Mouse (Mus musculus): ENCODE data around the gene Rbks.

The Rbks gene

GRCm38 (mm10) chr5:31628555-31628954 lies 68.9 kb downstream of the Rbks start:
- intact Hi-C loops (cut with DNase I): no loop called here

- intact Hi-C loops (cut with DNase I): no loop called here
Observed at GRCm38 (mm10) chr5:31627562-31628526, 69.6 kb downstream of the Rbks start.

GRCm38 (mm10) chr5:31627117-31627516 lies 70.3 kb downstream of the Rbks start:
- intact Hi-C loops (cut with DNase I): no loop called here

GRCm38 (mm10) chr5:31620326-31620725 lies 77.1 kb downstream of the Rbks start:
- intact Hi-C loops (cut with DNase I): no loop called here

- intact Hi-C loops (cut with DNase I): no loop called here
Observed at GRCm38 (mm10) chr5:31614339-31615025, 82.9 kb downstream of the Rbks start.

GRCm38 (mm10) chr5:31613852-31614286 lies 83.6 kb downstream of the Rbks start:
- intact Hi-C loops (cut with DNase I): no loop called here

- intact Hi-C loops (cut with DNase I): no loop called here
Observed at GRCm38 (mm10) chr5:31611186-31611585, 86.2 kb downstream of the Rbks start.

- intact Hi-C loops (cut with DNase I): no loop called here
Observed at GRCm38 (mm10) chr5:31610376-31611086, 86.9 kb downstream of the Rbks start.

- intact Hi-C loops (cut with DNase I): no loop called here
Observed at GRCm38 (mm10) chr5:31606151-31606550, 91.3 kb downstream of the Rbks start.

GRCm38 (mm10) chr5:31603766-31604165 lies 93.7 kb downstream of the Rbks start:
- intact Hi-C loops (cut with DNase I): loop anchor here (5.0 kb wide), 1 partner anchor 534 kb away; the partner anchor contains the start of gene Fosl2

- intact Hi-C loops (cut with DNase I): loop anchor here (5.0 kb wide), 1 partner anchor 535 kb away; the partner anchor contains the start of gene Fosl2
Observed at GRCm38 (mm10) chr5:31602377-31602776, 95.0 kb downstream of the Rbks start.

GRCm38 (mm10) chr5:31601162-31601722 lies 96.2 kb downstream of the Rbks start:
- intact Hi-C loops (cut with DNase I): loop anchor here (5.0 kb wide), 1 partner anchor 536 kb away; the partner anchor contains the start of gene Fosl2

GRCm38 (mm10) chr5:31599161-31599560 lies 98.3 kb downstream of the Rbks start:
- intact Hi-C loops (cut with DNase I): loop anchor here (5.0 kb wide), 2 partner anchors 98 to 598 kb away; partner anchors contain the start of genes Babam2 and Rbks

- intact Hi-C loops (cut with DNase I): loop anchor here (5.0 kb wide), 2 partner anchors 99 to 599 kb away; partner anchors contain the start of genes Babam2 and Rbks
Observed at GRCm38 (mm10) chr5:31598579-31598978, 98.8 kb downstream of the Rbks start.

- intact Hi-C loops (cut with DNase I): loop anchor here (5.0 kb wide), 2 partner anchors 99 to 599 kb away; partner anchors contain the start of genes Babam2 and Rbks
Observed at GRCm38 (mm10) chr5:31598121-31598520, 99.3 kb downstream of the Rbks start.

- intact Hi-C loops (cut with DNase I): loop anchor here (5.0 kb wide), 2 partner anchors 100 to 600 kb away; partner anchors contain the start of genes Babam2 and Rbks
Observed at GRCm38 (mm10) chr5:31597430-31597944, 99.9 kb downstream of the Rbks start.

- intact Hi-C loops (cut with DNase I): loop anchor here (5.0 kb wide), 2 partner anchors 101 to 601 kb away; partner anchors contain the start of genes Babam2 and Rbks
Observed at GRCm38 (mm10) chr5:31596481-31597429, 100.7 kb downstream of the Rbks start, which contains the start of gene Mrpl33. Mrpl33 (plus strand) TSS chr5:31596935.

- intact Hi-C loops (cut with DNase I): loop anchor here (5.0 kb wide), 2 partner anchors 101 to 601 kb away; partner anchors contain the start of genes Babam2 and Rbks
Observed at GRCm38 (mm10) chr5:31595868-31596267, 101.6 kb downstream of the Rbks start.

- intact Hi-C loops (cut with DNase I): no loop called here
Observed at GRCm38 (mm10) chr5:31591122-31591521, 106.3 kb downstream of the Rbks start.

Data from adrenal gland (tissue).